Mouse (Mus musculus): Measurements from ENCODE around the gene Stam.

Stam gene

DNA sequence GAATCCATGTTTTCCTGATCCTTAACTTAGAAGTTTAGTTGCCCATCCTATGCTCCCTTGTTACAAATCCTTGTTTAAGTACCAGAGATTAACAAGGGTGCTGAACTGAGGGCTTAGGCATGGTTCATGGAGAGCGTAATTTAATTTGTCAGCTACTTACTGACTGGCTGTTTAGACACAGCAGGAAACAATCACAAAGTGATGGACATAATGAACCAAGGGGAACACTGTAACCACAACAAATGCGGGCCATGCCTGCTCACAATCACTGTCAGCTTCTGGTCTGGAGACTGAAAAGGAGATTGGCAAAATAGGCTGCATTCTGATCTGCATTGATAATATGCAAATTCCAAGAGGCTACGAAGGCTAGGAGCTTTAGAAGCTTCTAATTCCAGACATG, 53.7 kb downstream of the Stam start:
- no peak for DNase-seq

- no peak for DNase-seq
Measured at GRCm38 (mm10) chr2:14130641-14131339, 56.9 kb downstream of the Stam start.

GRCm38 (mm10) chr2:14132468-14133326, 58.8 kb downstream of the Stam start:
- DNase-seq, result no peak

DNA sequence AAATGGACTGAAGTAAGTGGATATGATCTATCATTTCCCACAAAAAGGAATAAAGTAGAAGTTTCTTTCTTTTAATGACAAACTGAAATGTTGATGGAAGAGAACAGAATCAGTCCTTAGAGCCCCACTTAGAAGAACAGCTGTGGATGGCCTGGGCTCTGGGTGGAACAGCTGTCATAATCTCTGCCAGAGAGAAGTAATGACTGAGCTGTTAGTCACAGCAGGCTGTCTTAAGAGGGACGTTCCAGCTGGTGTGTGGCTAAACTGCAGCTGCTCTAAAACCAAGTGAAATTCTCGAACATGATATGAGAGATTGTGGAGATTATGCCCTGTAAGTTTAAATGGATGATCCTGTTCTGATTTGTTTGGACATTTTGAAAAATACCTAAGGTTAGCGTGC, 63.0 kb downstream of the Stam start:
- no peak for DNase-seq

GRCm38 (mm10) chr2:14139590-14139989, 65.7 kb downstream of the Stam start:
- DNase-seq, result no peak

GRCm38 (mm10) chr2:14140044-14140443, 66.1 kb downstream of the Stam start:
- no peak for DNase-seq

- no peak for DNase-seq
Measured at GRCm38 (mm10) chr2:14145311-14145710, 71.4 kb downstream of the Stam start.

- no peak for DNase-seq
Measured at GRCm38 (mm10) chr2:14146913-14147312, 73.0 kb downstream of the Stam start.

GRCm38 (mm10) chr2:14150829-14151228, 76.9 kb downstream of the Stam start:
- DNase-seq, result no peak

DNA sequence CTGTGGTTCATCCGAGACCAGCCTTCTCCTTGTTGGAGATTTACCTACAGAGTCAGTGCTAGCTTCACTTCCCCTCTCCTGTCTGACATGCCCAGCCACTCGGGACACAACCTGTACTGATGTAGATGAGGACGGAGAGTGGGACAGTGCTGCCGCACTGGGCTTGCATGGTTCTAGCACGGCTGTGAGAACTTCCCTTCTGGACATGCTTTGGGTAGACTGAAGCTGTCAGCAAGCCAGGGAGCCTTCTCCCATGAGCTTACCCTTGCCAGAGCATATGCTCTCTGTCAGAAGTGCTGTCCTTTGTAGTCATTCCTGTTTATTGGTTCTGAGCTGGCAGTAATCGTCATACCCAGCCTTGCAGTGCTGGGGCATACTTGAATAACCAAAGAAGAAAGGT, 78.0 kb downstream of the Stam start:
- DNase-seq, result no peak

DNA sequence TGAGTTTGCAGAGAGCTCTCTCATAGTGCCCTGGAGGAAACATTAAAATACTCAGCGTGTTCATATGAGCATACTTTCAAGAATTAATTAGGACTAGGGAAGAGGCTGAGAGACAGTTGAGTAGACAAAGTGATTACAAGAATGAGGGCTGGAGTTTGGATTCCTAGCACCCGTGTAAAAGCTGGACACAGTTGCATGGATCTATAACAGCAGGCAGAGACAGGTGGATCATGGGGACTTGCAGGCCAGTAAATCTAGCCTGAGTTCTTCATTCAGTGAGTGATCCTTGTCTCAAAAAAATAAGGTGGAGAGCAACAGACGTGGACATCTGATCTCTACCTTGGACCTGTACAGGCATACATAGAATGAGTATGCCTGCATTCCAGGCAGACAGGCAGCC, 85.1 kb downstream of the Stam start:
- DNase-seq, result no peak

DNA sequence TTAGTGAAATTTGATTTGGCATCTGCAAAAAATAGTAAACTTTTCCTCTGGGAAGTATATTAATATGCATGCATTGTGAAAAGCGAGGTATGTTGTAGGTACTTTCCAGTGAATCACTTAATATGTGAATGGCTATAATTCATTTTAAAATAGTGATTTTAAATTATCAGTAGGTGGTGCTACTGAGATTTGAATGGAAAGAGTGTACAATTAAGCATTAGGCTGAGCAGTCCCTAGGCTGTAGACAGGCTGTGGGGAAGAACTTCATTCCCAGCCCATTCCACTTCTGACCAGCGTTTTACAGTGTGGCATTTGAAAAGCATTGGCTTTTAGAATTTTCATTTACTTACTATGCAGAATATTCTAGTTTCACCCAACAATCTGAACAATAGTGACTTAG, 85.9 kb downstream of the Stam start:
- DNase-seq, result no peak

GRCm38 (mm10) chr2:14164459-14165030, 90.6 kb downstream of the Stam start:
- DNase-seq, result no peak

DNA sequence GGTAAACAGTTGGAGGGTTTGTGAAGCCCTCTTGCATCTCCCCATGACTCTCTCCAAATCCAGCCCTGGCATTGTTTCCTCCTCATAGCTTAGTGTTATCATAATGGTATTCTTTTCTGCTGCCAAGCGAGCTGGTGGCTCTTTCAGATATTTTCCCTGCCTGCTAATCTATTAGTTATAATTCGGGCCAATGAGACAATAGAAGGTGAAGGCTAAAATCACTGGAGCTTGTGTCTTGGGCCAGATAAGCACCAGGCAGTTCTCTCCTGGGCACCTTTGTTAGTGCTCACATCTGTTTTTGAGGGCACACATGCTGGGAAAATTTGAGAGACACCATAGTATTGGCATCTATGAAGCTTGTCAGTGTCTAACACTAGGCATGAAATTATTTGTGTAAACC, 91.2 kb downstream of the Stam start:
- no peak for DNase-seq

DNA sequence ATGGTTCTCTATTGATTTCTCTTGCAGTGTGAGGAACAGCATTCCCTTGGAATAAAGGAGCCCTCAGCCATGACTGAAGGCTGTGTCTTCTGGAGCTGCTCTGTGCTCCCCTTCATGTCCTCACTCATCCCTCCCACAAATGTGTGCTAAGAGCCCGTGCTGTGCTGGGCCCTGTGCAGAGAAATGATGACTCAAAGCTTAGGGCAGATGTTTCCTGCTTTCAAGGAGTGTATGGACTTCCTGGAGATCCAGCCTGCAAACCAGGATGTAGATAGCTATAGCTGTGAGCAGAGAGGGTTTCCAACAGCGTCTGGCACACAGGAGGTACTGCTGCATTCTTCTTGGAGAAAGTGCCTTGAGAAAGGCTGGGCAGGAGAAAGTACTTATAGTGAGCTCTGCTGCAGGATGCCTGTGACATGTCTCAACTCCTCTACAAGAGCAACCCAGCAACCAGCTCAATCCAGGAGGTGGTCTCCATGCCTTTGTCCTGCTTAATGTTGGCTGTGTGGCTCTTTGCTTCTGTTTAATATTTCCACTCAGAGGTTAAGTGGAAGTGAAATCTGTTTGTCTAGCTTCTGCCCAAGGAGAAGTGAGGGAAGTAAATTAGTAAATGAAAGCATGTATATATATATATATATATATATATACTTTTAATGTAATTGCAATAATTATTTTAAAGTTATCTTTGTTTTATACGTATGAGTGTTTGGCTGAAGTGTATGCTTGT, 91.9 kb downstream of the Stam start:
- DNase-seq, result no peak

DNA sequence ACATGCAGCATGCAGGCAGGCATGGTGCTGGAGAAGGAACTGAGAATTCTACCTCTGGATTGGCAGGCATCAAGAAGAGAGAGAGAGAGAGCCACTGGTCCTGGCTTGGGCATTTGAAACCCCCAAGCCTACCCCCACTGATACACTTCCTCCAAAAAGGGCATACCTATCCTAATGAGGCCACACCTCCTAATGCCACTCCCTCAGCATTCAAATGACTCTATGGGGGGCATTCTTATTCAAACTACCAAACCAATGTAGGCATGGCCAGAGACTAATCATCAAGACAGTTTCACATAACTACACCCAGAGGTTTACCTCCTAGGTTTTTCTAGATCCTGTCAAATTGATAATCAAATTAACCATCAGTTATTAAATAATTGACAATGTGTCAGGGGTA, 93.8 kb downstream of the Stam start:
- no peak for DNase-seq

- DNase-seq, result no peak
Measured at GRCm38 (mm10) chr2:14174334-14174733, 100.4 kb downstream of the Stam start, which contains the start of gene Tmem236. Gene Tmem236 (plus strand): TSS chr2:14174523.

- DNase-seq, result no peak
Measured at GRCm38 (mm10) chr2:14176460-14177193, 102.7 kb downstream of the Stam start.

- DNase-seq, result no peak
Measured at GRCm38 (mm10) chr2:14184375-14184774, 110.5 kb downstream of the Stam start.

DNA sequence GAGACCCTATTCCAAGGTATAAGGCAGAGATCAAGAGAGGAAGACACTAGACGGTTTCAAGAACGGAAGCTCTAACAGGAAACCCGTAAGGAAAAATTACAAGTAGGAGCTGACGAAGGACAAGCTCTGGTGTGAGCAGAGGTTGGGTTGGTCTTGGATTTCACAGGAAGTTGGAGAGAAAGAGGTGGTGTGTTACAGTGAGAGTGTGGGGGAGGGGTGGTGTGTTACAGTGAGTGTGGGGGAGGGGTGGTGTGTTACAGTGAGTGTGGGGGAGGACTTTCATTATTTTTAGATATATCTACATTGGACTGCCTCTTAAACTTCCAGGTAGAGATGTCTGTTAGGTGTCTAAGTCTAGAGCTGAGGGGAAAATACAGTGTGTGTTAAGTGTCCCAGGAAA, 116.8 kb downstream of the Stam start:
- DNase-seq, result no peak

GRCm38 (mm10) chr2:14191601-14192000, 117.7 kb downstream of the Stam start:
- DNase-seq, result no peak

DNA sequence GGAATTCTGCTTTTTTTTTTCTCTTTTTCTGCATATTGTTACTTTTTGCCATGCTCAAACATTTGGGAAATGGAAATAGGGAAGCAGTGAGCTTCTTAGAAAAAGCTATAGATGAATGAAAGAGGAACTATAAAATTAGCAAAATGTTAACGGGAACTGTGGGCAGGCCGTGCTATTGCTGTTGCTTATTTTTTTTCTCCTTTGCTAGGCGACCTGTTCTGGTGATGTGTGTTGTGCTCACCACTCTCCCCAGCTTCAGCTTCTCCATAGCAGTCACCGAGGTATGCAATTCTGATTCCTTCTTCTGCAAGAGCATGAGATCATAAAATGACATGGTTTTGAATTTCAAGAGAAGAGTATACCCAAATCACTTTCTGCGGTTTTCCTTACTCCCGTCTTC, 118.1 kb downstream of the Stam start:
- DNase-seq, result no peak
